Mouse (Mus musculus): ENCODE measurements around the gene 6430571L13Rik. TPM values are rescaled to one million over a fixed set of nuclear protein-coding genes. Genes with fewer than 3 reads are reported as not detected.
A peak's percentile ranks its signal among the peaks of the same experiment; 100 is the strongest.
"Not testable (repeated sequence)": the region's sequence is repeated elsewhere in the genome, so short reads cannot be mapped to it uniquely, and the experiment has no call there.

Gene 6430571L13Rik
- total RNA-seq, 1 experiment from 2014 or later, result 0.23 TPM

- peak; percentile 59 for ATAC-seq (replicated peaks; ENCODE audit: low read depth, poor library complexity, severe bottlenecking)
Observed at GRCm38 (mm10) chr9:107305601-107306542, 34.5 kb upstream of the 6430571L13Rik start.

- not testable (repeated sequence) for ATAC-seq (replicated peaks; ENCODE audit: low read depth, poor library complexity, severe bottlenecking)
Observed at GRCm38 (mm10) chr9:107306673-107307072, 33.7 kb upstream of the 6430571L13Rik start.

GRCm38 (mm10) chr9:107307099-107307872 lies 33.1 kb upstream of the 6430571L13Rik start:
- ATAC-seq (replicated peaks; ENCODE audit: low read depth, poor library complexity, severe bottlenecking), result peak; percentile 67

GRCm38 (mm10) chr9:107307886-107308285 lies 32.5 kb upstream of the 6430571L13Rik start:
- ATAC-seq (replicated peaks; ENCODE audit: low read depth, poor library complexity, severe bottlenecking), result no peak

GRCm38 (mm10) chr9:107308346-107309000 lies 31.9 kb upstream of the 6430571L13Rik start:
- ATAC-seq (replicated peaks; ENCODE audit: low read depth, poor library complexity, severe bottlenecking), result no peak

GRCm38 (mm10) chr9:107309171-107309570 lies 31.2 kb upstream of the 6430571L13Rik start:
- no peak for ATAC-seq (replicated peaks; ENCODE audit: low read depth, poor library complexity, severe bottlenecking)

- no peak for ATAC-seq (replicated peaks; ENCODE audit: low read depth, poor library complexity, severe bottlenecking)
Observed at GRCm38 (mm10) chr9:107309600-107309999, 30.8 kb upstream of the 6430571L13Rik start.

GRCm38 (mm10) chr9:107312811-107313584 lies 27.4 kb upstream of the 6430571L13Rik start:
- ATAC-seq (replicated peaks; ENCODE audit: low read depth, poor library complexity, severe bottlenecking), result peak; percentile 88

- no peak for ATAC-seq (replicated peaks; ENCODE audit: low read depth, poor library complexity, severe bottlenecking)
Observed at GRCm38 (mm10) chr9:107313926-107314325, 26.5 kb upstream of the 6430571L13Rik start.

- ATAC-seq (replicated peaks; ENCODE audit: low read depth, poor library complexity, severe bottlenecking), result no peak
Observed at GRCm38 (mm10) chr9:107315791-107316190, 24.6 kb upstream of the 6430571L13Rik start.

- no peak for ATAC-seq (replicated peaks; ENCODE audit: low read depth, poor library complexity, severe bottlenecking)
Observed at GRCm38 (mm10) chr9:107322461-107323050, 17.8 kb upstream of the 6430571L13Rik start.

- peak; percentile 85 for ATAC-seq (replicated peaks; ENCODE audit: low read depth, poor library complexity, severe bottlenecking)
Observed at GRCm38 (mm10) chr9:107323558-107323957, 16.8 kb upstream of the 6430571L13Rik start.

- ATAC-seq (replicated peaks; ENCODE audit: low read depth, poor library complexity, severe bottlenecking), result no peak
Observed at GRCm38 (mm10) chr9:107324799-107325561, 15.4 kb upstream of the 6430571L13Rik start.

GRCm38 (mm10) chr9:107325904-107326303 lies 14.5 kb upstream of the 6430571L13Rik start:
- ATAC-seq (replicated peaks; ENCODE audit: low read depth, poor library complexity, severe bottlenecking), result no peak

- ATAC-seq (replicated peaks; ENCODE audit: low read depth, poor library complexity, severe bottlenecking), result no peak
Observed at GRCm38 (mm10) chr9:107327879-107328620, 12.4 kb upstream of the 6430571L13Rik start.

GRCm38 (mm10) chr9:107330791-107331190 lies 9.6 kb upstream of the 6430571L13Rik start:
- ATAC-seq (replicated peaks; ENCODE audit: low read depth, poor library complexity, severe bottlenecking), result no peak

GRCm38 (mm10) chr9:107333686-107334085 lies 6.7 kb upstream of the 6430571L13Rik start:
- ATAC-seq (replicated peaks; ENCODE audit: low read depth, poor library complexity, severe bottlenecking), result no peak

- no peak for ATAC-seq (replicated peaks; ENCODE audit: low read depth, poor library complexity, severe bottlenecking)
Observed at GRCm38 (mm10) chr9:107334356-107334755, 6.0 kb upstream of the 6430571L13Rik start.

All from common myeloid progenitor, adult 5-6 weeks (primary cell).